Mouse (Mus musculus) E14TG2a.4 (cell line): ENCODE results near the gene Dync2li1.

Experiments
- CTCF ChIP-seq: conservative IDR thresholded peaks from 2 replicates; pipeline ENCODE4 v1.5.1; 2014; ENCODE audit warnings: low read length
- NANOG ChIP-seq: IDR thresholded peaks from 2 replicates; pipeline ENCODE4 v1.6.1; 2014; ENCODE audit warnings: borderline replicate concordance, low read length, mixed read lengths
- POU5F1 ChIP-seq: IDR thresholded peaks from 2 replicates; pipeline ENCODE4 v1.6.1; 2014; ENCODE audit warnings: low read length, borderline replicate concordance

- TF ChIP-seq CTCF (no peak), POU5F1 (no peak), NANOG (no peak)
Measured at GRCm38 (mm10) chr17:84665053-84665452, 38.8 kb downstream of the Dync2li1 start.
